Mouse (Mus musculus): ENCODE measurements at regions not wholly inside any gene's neighbourhood (a gene's known extent, or its start where the extent isn't known, plus 50 kb on each side); places are given as distances from the start of the nearest gene placed in this dataset.

- H3K9ac ChIP-seq (ENCODE audit: low read depth, low read length), result no peak overlapping the region
- no peak overlapping the region for H3K4me2 ChIP-seq (ENCODE audit: low read length)
- 88% methylated on average over 10 of the region's 10 CpGs for WGBS
- H3K4me1 ChIP-seq (replicated peaks; ENCODE audit: insufficient read depth, low read length), result no peaks in the 10 kb centered on the region
- H3K27ac ChIP-seq, result no peak overlapping the region
- ATAC-seq (replicated peaks; ENCODE audit: low FRiP score, low read depth) (no peak), DNase-seq (ENCODE audit: low spot score) (no peak)
- no peaks in the 10 kb centered on the region for H3K9me3 ChIP-seq (replicated peaks; ENCODE audit: low read length)
- no peak overlapping the region for H3K4me3 ChIP-seq (replicated peaks; ENCODE audit: low read depth, low read length)
- no peaks in the 10 kb centered on the region for H3K27me3 ChIP-seq (ENCODE audit: insufficient read depth, low read length)
- no peaks in the 10 kb centered on the region for H3K36me3 ChIP-seq (ENCODE audit: insufficient read depth, low read length)
- no peak for TF ChIP-seq CTCF (IDR thresholded peaks at IDR 0.05; ENCODE audit: low read depth)
These were observed 213.1 kb upstream of the Klf14 start for GRCm38 (mm10) chr6:31171831-31172569.

- H3K36me3 ChIP-seq (ENCODE audit: insufficient read depth, low read length), result no peaks in the 10 kb centered on the region
- H3K9me3 ChIP-seq (replicated peaks; ENCODE audit: low read length), result no peaks in the 10 kb centered on the region
- 76% methylated on average over 6 of the region's 6 CpGs for WGBS
- no peaks in the 10 kb centered on the region for H3K4me1 ChIP-seq (replicated peaks; ENCODE audit: insufficient read depth, low read length)
- no peak overlapping the region for H3K4me3 ChIP-seq (replicated peaks; ENCODE audit: low read depth, low read length)
- TF ChIP-seq CTCF (IDR thresholded peaks at IDR 0.05; ENCODE audit: low read depth), result no peak; the same call in 1 of the 2 replicates
- DNase-seq (ENCODE audit: low spot score) (no peak), ATAC-seq (replicated peaks; ENCODE audit: low FRiP score, low read depth) (no peak)
- no peak overlapping the region for H3K9ac ChIP-seq (ENCODE audit: low read depth, low read length)
- H3K4me2 ChIP-seq (ENCODE audit: low read length), result no peak overlapping the region
- no peak overlapping the region for H3K27ac ChIP-seq
- no peaks in the 10 kb centered on the region for H3K27me3 ChIP-seq (ENCODE audit: insufficient read depth, low read length)
These were observed 216.9 kb upstream of the Klf14 start for GRCm38 (mm10) chr6:31175769-31176168.

GRCm38 (mm10) chr6:31176368-31176767, 217.5 kb upstream of the Klf14 start:
- Histone ChIP-seq H3K9me3 (replicated peaks; ENCODE audit: low read length) (no peaks in the 10 kb centered on the region), H3K27ac (no peak overlapping the region), H3K9ac (ENCODE audit: low read depth, low read length) (no peak overlapping the region), H3K4me1 (replicated peaks; ENCODE audit: insufficient read depth, low read length) (no peaks in the 10 kb centered on the region), H3K36me3 (ENCODE audit: insufficient read depth, low read length) (no peaks in the 10 kb centered on the region), H3K4me2 (ENCODE audit: low read length) (no peak overlapping the region), H3K27me3 (ENCODE audit: insufficient read depth, low read length) (no peaks in the 10 kb centered on the region), H3K4me3 (replicated peaks; ENCODE audit: low read depth, low read length) (no peak overlapping the region)
- ATAC-seq (replicated peaks; ENCODE audit: low FRiP score, low read depth), result no peak
- TF ChIP-seq CTCF (IDR thresholded peaks at IDR 0.05; ENCODE audit: low read depth), result peak; percentile 88
- DNase-seq (ENCODE audit: low spot score), result peak; percentile 72
- WGBS, result 66% methylated on average over 8 of the region's 8 CpGs

GRCm38 (mm10) chr6:31176831-31177230, 218.0 kb upstream of the Klf14 start:
- no peaks in the 10 kb centered on the region for H3K4me1 ChIP-seq (replicated peaks; ENCODE audit: insufficient read depth, low read length)
- DNase-seq (ENCODE audit: low spot score), result no peak
- no peaks in the 10 kb centered on the region for H3K9me3 ChIP-seq (replicated peaks; ENCODE audit: low read length)
- no peak overlapping the region for H3K4me3 ChIP-seq (replicated peaks; ENCODE audit: low read depth, low read length)
- no peaks in the 10 kb centered on the region for H3K27me3 ChIP-seq (ENCODE audit: insufficient read depth, low read length)
- no peak overlapping the region for H3K9ac ChIP-seq (ENCODE audit: low read depth, low read length)
- H3K27ac ChIP-seq, result no peak overlapping the region
- WGBS, result 88% methylated on average over 1 of the region's 1 CpGs
- TF ChIP-seq CTCF (IDR thresholded peaks at IDR 0.05; ENCODE audit: low read depth), result no peak
- H3K4me2 ChIP-seq (ENCODE audit: low read length), result no peak overlapping the region
- no peak for ATAC-seq (replicated peaks; ENCODE audit: low FRiP score, low read depth)
- H3K36me3 ChIP-seq (ENCODE audit: insufficient read depth, low read length), result no peaks in the 10 kb centered on the region

GRCm38 (mm10) chr6:31178201-31178880, 219.5 kb upstream of the Klf14 start:
- no peaks in the 10 kb centered on the region for H3K27me3 ChIP-seq (ENCODE audit: insufficient read depth, low read length)
- H3K27ac ChIP-seq, result no peak overlapping the region
- DNase-seq (ENCODE audit: low spot score), result no peak
- no peaks in the 10 kb centered on the region for H3K4me1 ChIP-seq (replicated peaks; ENCODE audit: insufficient read depth, low read length)
- no peaks in the 10 kb centered on the region for H3K36me3 ChIP-seq (ENCODE audit: insufficient read depth, low read length)
- no peak overlapping the region for H3K9ac ChIP-seq (ENCODE audit: low read depth, low read length)
- no peak for ATAC-seq (replicated peaks; ENCODE audit: low FRiP score, low read depth)
- H3K4me2 ChIP-seq (ENCODE audit: low read length), result no peak overlapping the region
- WGBS, result 83% methylated on average over 8 of the region's 8 CpGs
- H3K9me3 ChIP-seq (replicated peaks; ENCODE audit: low read length), result no peaks in the 10 kb centered on the region
- no peak for TF ChIP-seq CTCF (IDR thresholded peaks at IDR 0.05; ENCODE audit: low read depth)
- no peak overlapping the region for H3K4me3 ChIP-seq (replicated peaks; ENCODE audit: low read depth, low read length)

GRCm38 (mm10) chr6:31182284-31182683, 216.3 kb upstream of the Mkln1 start:
- 70% methylated on average over 6 of the region's 6 CpGs for WGBS

More at GRCm38 (mm10) chr6:31182284-31182683, 216.3 kb upstream of the Mkln1 start:
- DNase-seq (ENCODE audit: low spot score) (no peak), ATAC-seq (replicated peaks; ENCODE audit: low FRiP score, low read depth) (no peak)
- Histone ChIP-seq H3K4me3 (replicated peaks; ENCODE audit: low read depth, low read length) (no peak overlapping the region), H3K9me3 (replicated peaks; ENCODE audit: low read length) (no peaks in the 10 kb centered on the region), H3K4me2 (ENCODE audit: low read length) (no peak overlapping the region), H3K4me1 (replicated peaks; ENCODE audit: insufficient read depth, low read length) (no peaks in the 10 kb centered on the region), H3K9ac (ENCODE audit: low read depth, low read length) (no peak overlapping the region), H3K36me3 (ENCODE audit: insufficient read depth, low read length) (no peaks in the 10 kb centered on the region), H3K27ac (no peak overlapping the region), H3K27me3 (ENCODE audit: insufficient read depth, low read length) (no peaks in the 10 kb centered on the region)
- no peak for TF ChIP-seq CTCF (IDR thresholded peaks at IDR 0.05; ENCODE audit: low read depth)

Data from kidney, postnatal 0 days (tissue).